Mouse (Mus musculus) left cerebral cortex, adult 8-10 months (tissue): ENCODE data around the gene Ube2q2. TPM values are rescaled to one million over a fixed set of nuclear protein-coding genes. Genes with fewer than 3 reads are reported as not detected.
"Not testable (repeated sequence)": the region's sequence is repeated elsewhere in the genome, so short reads cannot be mapped to it uniquely, and the experiment has no call there.

Experiments
- DNase-seq, 2 experiments: peaks; one replicate each; pipeline ENCODE4 v3.0.0; 2022; ENCODE audit warnings: low spot score in 2 of 2
- total RNA-seq, 4 experiments: library from RNA; stranded (reverse); gene quantifications; 2 replicates each; pipeline ENCODE4 v1.2.4; 2022

Ube2q2 gene
- 10 to 100 TPM; 65.1 to 76.6 (median 73.1) TPM for total RNA-seq

GRCm38 (mm10) chr9:55148854-55149498 lies at the start of gene Ube2q2:
TSS of gene Ube2q2 (plus strand) at chr9:55148854.
- DNase-seq, result peak; percentile 52 to 56

GRCm38 (mm10) chr9:55101117-55101516 lies 47.5 kb upstream of the Ube2q2 start:
- no peak for DNase-seq

- no peak for DNase-seq
Measured at GRCm38 (mm10) chr9:55102186-55102835, 46.3 kb upstream of the Ube2q2 start.

- no peak for DNase-seq
Measured at GRCm38 (mm10) chr9:55102931-55103630, 45.6 kb upstream of the Ube2q2 start.

- DNase-seq, result peak; percentile 61 to 66
Measured at GRCm38 (mm10) chr9:55110059-55110834, 38.4 kb upstream of the Ube2q2 start.

- DNase-seq, result not testable (repeated sequence)
Measured at GRCm38 (mm10) chr9:55110835-55111217, 37.8 kb upstream of the Ube2q2 start.

GRCm38 (mm10) chr9:55114752-55115151 lies 33.9 kb upstream of the Ube2q2 start:
- DNase-seq, result no peak

GRCm38 (mm10) chr9:55117293-55118055 lies 31.2 kb upstream of the Ube2q2 start:
- DNase-seq, result no peak

- DNase-seq, result no peak
Measured at GRCm38 (mm10) chr9:55122586-55122985, 26.1 kb upstream of the Ube2q2 start.

GRCm38 (mm10) chr9:55125735-55126134 lies 22.9 kb upstream of the Ube2q2 start:
- no peak for DNase-seq

GRCm38 (mm10) chr9:55126295-55126694 lies 22.4 kb upstream of the Ube2q2 start:
- no peak for DNase-seq

GRCm38 (mm10) chr9:55131851-55132250 lies 16.8 kb upstream of the Ube2q2 start:
- no peak for DNase-seq

- peak in 1 of 2 experiments; percentile 29 for DNase-seq
Measured at GRCm38 (mm10) chr9:55136576-55136975, 12.1 kb upstream of the Ube2q2 start.

- no peak for DNase-seq
Measured at GRCm38 (mm10) chr9:55137112-55137511, 11.5 kb upstream of the Ube2q2 start.

GRCm38 (mm10) chr9:55139958-55140357 lies 8.7 kb upstream of the Ube2q2 start:
- DNase-seq, result no peak

GRCm38 (mm10) chr9:55149499-55150278 lies 1.0 kb downstream of the Ube2q2 start:
- peak; percentile 26 to 32 for DNase-seq

GRCm38 (mm10) chr9:55150279-55150726 lies 1.6 kb downstream of the Ube2q2 start:
- no peak for DNase-seq

- no peak for DNase-seq
Measured at GRCm38 (mm10) chr9:55151096-55151495, 2.4 kb downstream of the Ube2q2 start.

- no peak for DNase-seq
Measured at GRCm38 (mm10) chr9:55152935-55153334, 4.3 kb downstream of the Ube2q2 start.
